Mouse (Mus musculus) gastrocnemius, postnatal 14 days (tissue): Measurements from ENCODE around the gene Rpl37a. TPM values are rescaled to one million over a fixed set of nuclear protein-coding genes. Genes with fewer than 3 reads are reported as not detected.

ENCODE experiments used
- DNase-seq: peaks from one replicate; pipeline ENCODE4 v3.0.0; 2021; ENCODE audit warnings: mixed read lengths
- intact Hi-C: fragments of 180-260 bp; cut with DNase I; formaldehyde crosslinking; loops from one replicate; pipeline ENCODE4 v1.15.1; 2025; ENCODE audit warnings: low total_unique reads
- total RNA-seq, 2 experiments: library from RNA; stranded (reverse); gene quantifications; 2 replicates each; pipeline ENCODE4 v1.2.3; 2021

Gene Rpl37a
- total RNA-seq, 2 experiments from 2014 or later, result 731 to 785 TPM

GRCm38 (mm10) chr1:72730126-72730525 is 19.0 kb downstream of the Rpl37a start:
- DNase-seq, result no peak
- intact Hi-C loops, result no loop called here

GRCm38 (mm10) chr1:72733191-72733691 is 22.2 kb downstream of the Rpl37a start:
- no peak for DNase-seq
- intact Hi-C loops, result no loop called here

GRCm38 (mm10) chr1:72736397-72737125 is 25.5 kb downstream of the Rpl37a start:
- DNase-seq, result no peak
- intact Hi-C loops, result no loop called here

GRCm38 (mm10) chr1:72738946-72739680 is 28.0 kb downstream of the Rpl37a start:
- no peak for DNase-seq
- intact Hi-C loops, result no loop called here

GRCm38 (mm10) chr1:72739681-72740063 is 28.6 kb downstream of the Rpl37a start:
- intact Hi-C loops, result no loop called here
- DNase-seq, result no peak

GRCm38 (mm10) chr1:72741406-72741805 is 30.3 kb downstream of the Rpl37a start:
- no peak for DNase-seq
- intact Hi-C loops, result no loop called here

- intact Hi-C loops, result no loop called here
- DNase-seq, result no peak
Measured at GRCm38 (mm10) chr1:72744816-72745506, 33.9 kb downstream of the Rpl37a start.

- peak; percentile 18 for DNase-seq
- intact Hi-C loops, result no loop called here
Measured at GRCm38 (mm10) chr1:72746382-72746781, 35.3 kb downstream of the Rpl37a start.

GRCm38 (mm10) chr1:72751371-72751781 is 40.3 kb downstream of the Rpl37a start:
- DNase-seq, result peak; percentile 29

GRCm38 (mm10) chr1:72753211-72753610 is 42.1 kb downstream of the Rpl37a start:
- no peak for DNase-seq
- intact Hi-C loops, result no loop called here

More at GRCm38 (mm10) chr1:72751371-72751781, 40.3 kb downstream of the Rpl37a start:
- intact Hi-C loops, result no loop called here

GRCm38 (mm10) chr1:72755227-72755626 is 44.1 kb downstream of the Rpl37a start:
- intact Hi-C loops, result no loop called here
- no peak for DNase-seq

GRCm38 (mm10) chr1:72755801-72756200 is 44.7 kb downstream of the Rpl37a start:
- no peak for DNase-seq
- intact Hi-C loops, result no loop called here

GRCm38 (mm10) chr1:72759758-72760157 is 48.7 kb downstream of the Rpl37a start:
- intact Hi-C loops, result no loop called here
- no peak for DNase-seq

Other genes starting within 250 kb of the Rpl37a start
- gene March4, start 174.4 kb upstream of the Rpl37a start, total RNA-seq, result under 1 TPM; 0.04 to 0.16 TPM
- gene Smarcal1, start 128.0 kb upstream of the Rpl37a start, total RNA-seq, result 10 to 100 TPM; 16.7 TPM
- not detected for gene Ankar, start 10.7 kb upstream of the Rpl37a start, total RNA-seq
- gene Igfbp2, start 113.2 kb downstream of the Rpl37a start, total RNA-seq, result 1 to 10 TPM; 2.5 to 3.1 TPM
- 100 to 1,000 TPM; 254 to 324 TPM for gene Igfbp5, start 163.6 kb downstream of the Rpl37a start, total RNA-seq